Mouse (Mus musculus) small intestine, adult 2 months (tissue): ENCODE data around the gene Tmem33. TPM values are rescaled to one million over a fixed set of nuclear protein-coding genes. Genes with fewer than 3 reads are reported as not detected.

Source experiments
- H3K27ac ChIP-seq: fragments of 200-500 bp; 2 replicates; pipeline ENCODE4 v1.5.1; 2012; ENCODE audit warnings: low read depth, low read length, control low read depth, inconsistent platforms; ENCODE audit not compliant: insufficient read depth
- H3K27me3 ChIP-seq: fragments of 200-500 bp; 2 replicates; pipeline ENCODE4 v1.6.1; 2012; ENCODE audit warnings: mild to moderate bottlenecking, moderate library complexity, low read length, inconsistent platforms; ENCODE audit not compliant: control insufficient read depth, insufficient read depth
- H3K36me3 ChIP-seq: fragments of 200-500 bp; 2 replicates; pipeline ENCODE4 v1.6.1; 2012; ENCODE audit warnings: mild to moderate bottlenecking, low read length, control low read depth, inconsistent platforms; ENCODE audit not compliant: control insufficient read depth, insufficient read depth
- H3K4me1 ChIP-seq: fragments of 200-500 bp; 2 replicates; pipeline ENCODE4 v1.6.1; 2012; ENCODE audit warnings: low read length, inconsistent platforms, mixed read lengths; ENCODE audit not compliant: control insufficient read depth, insufficient read depth, insufficient read length
- H3K4me3 ChIP-seq: fragments of 200-500 bp; 2 replicates; pipeline ENCODE4 v1.5.1; 2012; ENCODE audit warnings: low read depth, mild to moderate bottlenecking, control low read depth, inconsistent platforms, low read length, moderate library complexity
- CTCF ChIP-seq: fragments of 200-500 bp; IDR thresholded peaks from 2 replicates; pipeline ENCODE4 v1.5.1; 2012; ENCODE audit warnings: low read depth, mild to moderate bottlenecking, control low read depth, inconsistent platforms, low read length, moderate library complexity, mixed read lengths; ENCODE audit not compliant: insufficient replicate concordance, insufficient read length; ENCODE audit errors: extremely low read depth
- POLR2A ChIP-seq: fragments of 200-500 bp; IDR thresholded peaks from 2 replicates; pipeline ENCODE4 v1.6.1; 2012; ENCODE audit warnings: low read depth, mild to moderate bottlenecking, control low read depth, inconsistent platforms, low read length, moderate library complexity
- WGBS: fragments of 180-500 bp; shearing (Covaris S2); methylation state at CpG from one replicate; pipeline ENCODE4 v1.1.7; 2018; 5-methylcytosine and 5-hydroxymethylcytosine counted together
- polyA plus RNA-seq: library from polyadenylated mRNA; depleted of rRNA; stranded (reverse); fragments of >200 nt; gene quantifications from 2 replicates; pipeline ENCODE4 v1.2.3, GENCODE M21; 2012

Gene Tmem33
- polyA plus RNA-seq, 1 experiment: 133 TPM

GRCm38 (mm10) chr5:67255664-67256063, 4.7 kb upstream of the Tmem33 start:
- TF ChIP-seq POLR2A (no peak), CTCF (no peak)
- H3K4me1 ChIP-seq: peaks cover 5% of the 10 kb centered on the region; the same call in 1 of the 2 replicates
- H3K27ac ChIP-seq: no peak overlapping the region
- no peaks in the 10 kb centered on the region for H3K36me3 ChIP-seq
- 0 out of 2 replicates have a peak, but pooled peaks cover 4% of the 10 kb centered on the region for H3K27me3 ChIP-seq
- WGBS: 78% methylated on average over 8 of the region's 8 CpGs
- no peak overlapping the region for H3K4me3 ChIP-seq

GRCm38 (mm10) chr5:67258473-67258872, 1.9 kb upstream of the Tmem33 start:
- H3K4me1 ChIP-seq: peaks cover 5% of the 10 kb centered on the region; the same call in 1 of the 2 replicates
- 0 out of 2 replicates have a peak, but pooled peaks cover 2% of the 10 kb centered on the region for H3K36me3 ChIP-seq
- H3K27me3 ChIP-seq: no peaks in the 10 kb centered on the region
- TF ChIP-seq CTCF (no peak), POLR2A (no peak)
- H3K4me3 ChIP-seq: no peak overlapping the region
- no peak overlapping the region; the same call in 1 of the 2 replicates for H3K27ac ChIP-seq
- WGBS: 71% methylated on average over 9 of the region's 9 CpGs

- TF ChIP-seq POLR2A (no peak), CTCF (no peak)
- Histone ChIP-seq H3K36me3 (peaks cover 11% of the 10 kb centered on the region), H3K27ac (peak overlapping the region; percentile 62), H3K4me1 (peaks cover 5% of the 10 kb centered on the region; the same call in 1 of the 2 replicates), H3K4me3 (peak overlapping the region; percentile 82), H3K27me3 (no peaks in the 10 kb centered on the region)
- 1% methylated on average over 9 of the region's 9 CpGs for WGBS
Observed at GRCm38 (mm10) chr5:67260159-67260530, 220 bp upstream of the Tmem33 start.

- TF ChIP-seq CTCF (no peak), POLR2A (no peak)
- Histone ChIP-seq H3K27me3 (no peaks in the 10 kb centered on the region), H3K4me3 (no peak overlapping the region), H3K4me1 (peaks cover 5% of the 10 kb centered on the region; the same call in 1 of the 2 replicates), H3K36me3 (peaks cover 29% of the 10 kb centered on the region), H3K27ac (no peak overlapping the region)
- WGBS: 88% methylated on average over 7 of the region's 7 CpGs
Observed at GRCm38 (mm10) chr5:67262964-67263363, 2.6 kb downstream of the Tmem33 start.

- Histone ChIP-seq H3K4me3 (no peak overlapping the region), H3K4me1 (no peaks in the 10 kb centered on the region), H3K27me3 (no peaks in the 10 kb centered on the region), H3K27ac (no peak overlapping the region), H3K36me3 (peaks cover 42% of the 10 kb centered on the region)
- TF ChIP-seq CTCF (no peak), POLR2A (no peak)
- 90% methylated on average over 1 of the region's 1 CpGs for WGBS
Observed at GRCm38 (mm10) chr5:67266106-67266505, 5.7 kb downstream of the Tmem33 start.

- 93% methylated on average over 8 of the region's 8 CpGs for WGBS
- Histone ChIP-seq H3K4me3 (no peak overlapping the region), H3K36me3 (peaks cover 38% of the 10 kb centered on the region), H3K27me3 (no peaks in the 10 kb centered on the region), H3K27ac (no peak overlapping the region), H3K4me1 (no peaks in the 10 kb centered on the region)
- TF ChIP-seq POLR2A (no peak), CTCF (no peak)
Observed at GRCm38 (mm10) chr5:67269309-67269708, 8.9 kb downstream of the Tmem33 start.

- H3K4me3 ChIP-seq: no peak overlapping the region
- no peak overlapping the region for H3K27ac ChIP-seq
- H3K27me3 ChIP-seq: no peaks in the 10 kb centered on the region
- 76% methylated on average over 9 of the region's 9 CpGs for WGBS
- peaks cover 14% of the 10 kb centered on the region for H3K36me3 ChIP-seq
- H3K4me1 ChIP-seq: no peaks in the 10 kb centered on the region
- TF ChIP-seq POLR2A (no peak), CTCF (no peak)
Observed at GRCm38 (mm10) chr5:67279407-67279806, 19.0 kb downstream of the Tmem33 start.

- H3K36me3 ChIP-seq: peaks cover 18% of the 10 kb centered on the region
- H3K27me3 ChIP-seq: no peaks in the 10 kb centered on the region
- H3K4me1 ChIP-seq: no peaks in the 10 kb centered on the region
- no peak overlapping the region for H3K27ac ChIP-seq
- no peak overlapping the region for H3K4me3 ChIP-seq
- WGBS: 92% methylated on average over 4 of the region's 4 CpGs
- no peak for TF ChIP-seq POLR2A
- no peak for TF ChIP-seq CTCF
Observed at GRCm38 (mm10) chr5:67279840-67280239, 19.5 kb downstream of the Tmem33 start.
